Mouse (Mus musculus) testis, adult 2 months (tissue): ENCODE measurements around the gene Zfp426. TPM values are rescaled to one million over a fixed set of nuclear protein-coding genes. Genes with fewer than 3 reads are reported as not detected.

Experiments used
- H3K27ac ChIP-seq: fragments of 200-500 bp; 2 replicates; pipeline ENCODE4 v1.5.1; 2012; ENCODE audit warnings: low read depth, low read length; ENCODE audit not compliant: control insufficient read depth, insufficient read depth
- H3K27me3 ChIP-seq: fragments of 200-500 bp; 2 replicates; pipeline ENCODE4 v1.6.1; 2012; ENCODE audit warnings: mild to moderate bottlenecking, low read length, moderate library complexity; ENCODE audit not compliant: control insufficient read depth, insufficient read depth
- H3K36me3 ChIP-seq: fragments of 200-500 bp; 2 replicates; pipeline ENCODE4 v1.6.1; 2012; ENCODE audit warnings: mild to moderate bottlenecking, low read length; ENCODE audit not compliant: control insufficient read depth, insufficient read depth
- H3K4me1 ChIP-seq: fragments of 200-500 bp; 2 replicates; pipeline ENCODE4 v1.6.1; 2012; ENCODE audit warnings: low read length; ENCODE audit not compliant: control insufficient read depth, insufficient read depth
- H3K4me3 ChIP-seq: fragments of 200-500 bp; 2 replicates; pipeline ENCODE4 v1.5.1; 2012; ENCODE audit warnings: low read depth, mild to moderate bottlenecking, low read length, moderate library complexity, mixed read lengths; ENCODE audit not compliant: control insufficient read depth
- CTCF ChIP-seq: fragments of 200-500 bp; IDR thresholded peaks from 2 replicates; pipeline ENCODE4 v1.5.1; 2012; ENCODE audit warnings: low read depth, mild to moderate bottlenecking, inconsistent platforms, low read length, moderate library complexity; ENCODE audit not compliant: control insufficient read depth, insufficient read depth, insufficient replicate concordance
- POLR2A ChIP-seq: fragments of 200-500 bp; IDR thresholded peaks from 2 replicates; pipeline ENCODE4 v1.6.1; 2012; ENCODE audit warnings: low read depth, mild to moderate bottlenecking, inconsistent platforms, low read length, moderate library complexity; ENCODE audit not compliant: control insufficient read depth
- polyA plus RNA-seq: library from polyadenylated mRNA; depleted of rRNA; stranded (reverse); fragments of >200 nt; gene quantifications from 2 replicates; pipeline ENCODE4 v1.2.3, GENCODE M21; 2012; rRNA removed

Gene Zfp426
- polyA plus RNA-seq, 1 experiment: 9.4 TPM

GRCm38 (mm10) chr9:20453647-20454046 lies 38.9 kb downstream of the Zfp426 start:
- TF ChIP-seq POLR2A (no peak), CTCF (no peak)
- H3K4me3 ChIP-seq: no peak overlapping the region
- H3K4me1 ChIP-seq: no peaks in the 10 kb centered on the region
- H3K36me3 ChIP-seq: no peaks in the 10 kb centered on the region
- no peak overlapping the region for H3K27ac ChIP-seq
- no peaks in the 10 kb centered on the region for H3K27me3 ChIP-seq

- H3K4me1 ChIP-seq: no peaks in the 10 kb centered on the region
- no peak overlapping the region for H3K4me3 ChIP-seq
- H3K27ac ChIP-seq: no peak overlapping the region
- H3K36me3 ChIP-seq: no peaks in the 10 kb centered on the region
- H3K27me3 ChIP-seq: no peaks in the 10 kb centered on the region
- no peak for TF ChIP-seq POLR2A
- TF ChIP-seq CTCF: no peak
These were observed 41.1 kb downstream of the Zfp426 start for GRCm38 (mm10) chr9:20451493-20451892.

DNA sequence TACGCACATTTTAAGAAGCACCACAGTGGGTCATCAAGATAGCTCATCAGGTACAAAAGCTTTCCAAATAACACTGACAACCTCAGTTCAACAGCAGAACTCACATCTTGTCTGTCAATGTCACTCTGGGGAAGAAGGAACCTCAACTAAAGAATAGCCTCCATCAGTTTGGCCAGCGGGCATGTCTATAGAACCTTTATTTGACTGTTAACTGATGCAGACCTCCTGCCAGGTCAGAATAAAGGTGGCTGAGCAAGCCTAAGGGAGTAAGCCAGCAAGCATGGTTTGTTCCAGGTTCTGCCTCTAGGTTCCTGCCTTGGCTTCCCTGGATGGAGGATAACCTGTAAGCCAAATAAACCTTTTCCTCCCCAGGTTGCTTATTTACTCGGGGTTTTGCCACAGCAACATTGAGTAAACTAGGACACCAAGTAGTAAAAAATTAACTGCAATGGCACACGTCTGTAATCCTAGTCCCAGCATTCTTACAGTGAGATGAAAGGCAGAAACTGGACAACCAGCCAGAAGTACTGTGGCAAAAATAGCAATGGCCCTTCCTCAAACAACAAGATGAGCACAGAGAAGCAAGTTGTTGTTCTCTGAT lies 49.3 kb downstream of the Zfp426 start:
- H3K4me3 ChIP-seq: no peak overlapping the region
- TF ChIP-seq POLR2A (no peak), CTCF (no peak)
- H3K27ac ChIP-seq: no peak overlapping the region
- H3K36me3 ChIP-seq: peaks cover 2% of the 10 kb centered on the region
- no peaks in the 10 kb centered on the region for H3K4me1 ChIP-seq
- no peaks in the 10 kb centered on the region for H3K27me3 ChIP-seq

DNA sequence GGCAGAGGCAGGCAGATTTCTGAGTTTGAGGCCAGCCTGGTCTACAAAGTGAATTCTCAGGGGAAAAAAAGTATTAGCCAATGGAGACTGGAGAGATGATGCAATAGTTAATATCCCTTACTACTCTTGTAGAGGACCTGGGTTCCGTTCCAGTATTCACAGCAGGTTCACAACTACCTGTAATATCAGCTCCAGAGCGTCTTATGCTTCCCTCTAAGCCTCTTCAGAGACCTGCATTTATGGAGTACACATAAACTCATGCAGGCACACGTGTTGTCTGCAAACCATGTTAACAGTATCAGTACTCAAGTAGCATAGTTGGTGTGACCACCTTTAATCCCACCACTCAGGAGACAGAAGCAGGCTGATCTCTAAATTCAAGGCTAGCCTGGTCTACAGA lies 62.5 kb downstream of the Zfp426 start:
- no peaks in the 10 kb centered on the region for H3K36me3 ChIP-seq
- no peaks in the 10 kb centered on the region for H3K4me1 ChIP-seq
- no peak overlapping the region for H3K4me3 ChIP-seq
- TF ChIP-seq POLR2A: no peak
- TF ChIP-seq CTCF: no peak
- no peak overlapping the region for H3K27ac ChIP-seq
- no peaks in the 10 kb centered on the region for H3K27me3 ChIP-seq

Other genes starting within 250 kb of the Zfp426 start
- 0.15 TPM in 1 of 2 replicates, not detected in the other for gene Olfr39, start 210.4 kb downstream of the Zfp426 start, polyA plus RNA-seq
- 0.06 and 0.23 TPM in 2 replicates for gene Olfr873, start 194.2 kb downstream of the Zfp426 start, polyA plus RNA-seq
- gene Olfr18, start 156.7 kb downstream of the Zfp426 start, polyA plus RNA-seq: not detected in 2 replicates
- 26.5 and 28.8 TPM in 2 replicates for gene Zfp560, start 107.6 kb downstream of the Zfp426 start, polyA plus RNA-seq
- 1.5 and 2.3 TPM in 2 replicates for gene Zfp26, start 32.6 kb downstream of the Zfp426 start, polyA plus RNA-seq
- gene Zfp266, start 28.7 kb upstream of the Zfp426 start, polyA plus RNA-seq: 2.1 and 2.5 TPM in 2 replicates
- gene Zfp846, start 88.5 kb upstream of the Zfp426 start, polyA plus RNA-seq: 2.4 and 2.8 TPM in 2 replicates
- gene Ubl5, start 150.1 kb upstream of the Zfp426 start, polyA plus RNA-seq: 175 and 241 TPM in 2 replicates
- 35.7 and 40.5 TPM in 2 replicates for gene Fbxl12, start 152.0 kb upstream of the Zfp426 start, polyA plus RNA-seq
- gene Pin1, start 159.3 kb upstream of the Zfp426 start, polyA plus RNA-seq: 17.7 and 17.8 TPM in 2 replicates